Mouse (Mus musculus) lung, embryonic 15.5 days (tissue): ENCODE results near the gene Ndufv1. TPM values are rescaled to one million over a fixed set of nuclear protein-coding genes. Genes with fewer than 3 reads are reported as not detected.
"Not testable (repeated sequence)": the region's sequence is repeated elsewhere in the genome, so short reads cannot be mapped to it uniquely, and the experiment has no call there.

Experiments used
- ATAC-seq: fragments of 200-750 bp; cut with Nextera tagmentation; 2 replicates; pipeline ENCODE4 v1.8.0; 2017; ENCODE audit warnings: moderate number of reproducible peaks, borderline replicate concordance; ENCODE audit not compliant: low FRiP score, low TSS enrichment; ENCODE audit errors: extremely low read depth
- H3K27ac ChIP-seq: fragments of 300-500 bp; sonication (generic); 2 replicates; pipeline ENCODE4 v1.5.1; 2015; ENCODE audit warnings: moderate library complexity, mild to moderate bottlenecking, inconsistent platforms
- H3K27me3 ChIP-seq: fragments of 300-500 bp; sonication (generic); 2 replicates; pipeline ENCODE4 v1.6.1; 2015; ENCODE audit warnings: inconsistent platforms
- H3K36me3 ChIP-seq: fragments of 300-500 bp; sonication (generic); 2 replicates; pipeline ENCODE4 v1.6.1; 2015; ENCODE audit warnings: inconsistent platforms
- H3K4me1 ChIP-seq: fragments of 300-500 bp; sonication (generic); 2 replicates; pipeline ENCODE4 v1.6.1; 2015; ENCODE audit warnings: inconsistent platforms
- H3K4me2 ChIP-seq: fragments of 300-500 bp; sonication (generic); 2 replicates; pipeline ENCODE4 v1.6.1; 2015; ENCODE audit warnings: inconsistent platforms, mild to moderate bottlenecking, moderate library complexity
- H3K4me3 ChIP-seq: fragments of 300-500 bp; sonication (generic); 2 replicates; pipeline ENCODE4 v1.5.1; 2015; ENCODE audit warnings: mild to moderate bottlenecking, inconsistent platforms
- H3K9ac ChIP-seq: fragments of 300-500 bp; sonication (generic); 2 replicates; pipeline ENCODE4 v1.6.1; 2015; ENCODE audit warnings: inconsistent platforms
- H3K9me3 ChIP-seq: fragments of 300-500 bp; sonication (generic); 2 replicates; pipeline ENCODE4 v1.6.1; 2016; ENCODE audit warnings: inconsistent platforms
- WGBS: fragments of 180-500 bp; shearing (Covaris S2); methylation state at CpG from one replicate; pipeline ENCODE4 v1.1.7; 2015; 5-methylcytosine and 5-hydroxymethylcytosine counted together
- polyA plus RNA-seq: library from polyadenylated mRNA; unstranded; fragments of >200 nt; fragmentation: Nextera tagmentation; extraction: Ambion mirVana; gene quantifications from 2 replicates; pipeline ENCODE4 v1.2.1, GENCODE M21; 2015

Gene Ndufv1
- 191 and 199 TPM in 2 replicates for polyA plus RNA-seq

DNA sequence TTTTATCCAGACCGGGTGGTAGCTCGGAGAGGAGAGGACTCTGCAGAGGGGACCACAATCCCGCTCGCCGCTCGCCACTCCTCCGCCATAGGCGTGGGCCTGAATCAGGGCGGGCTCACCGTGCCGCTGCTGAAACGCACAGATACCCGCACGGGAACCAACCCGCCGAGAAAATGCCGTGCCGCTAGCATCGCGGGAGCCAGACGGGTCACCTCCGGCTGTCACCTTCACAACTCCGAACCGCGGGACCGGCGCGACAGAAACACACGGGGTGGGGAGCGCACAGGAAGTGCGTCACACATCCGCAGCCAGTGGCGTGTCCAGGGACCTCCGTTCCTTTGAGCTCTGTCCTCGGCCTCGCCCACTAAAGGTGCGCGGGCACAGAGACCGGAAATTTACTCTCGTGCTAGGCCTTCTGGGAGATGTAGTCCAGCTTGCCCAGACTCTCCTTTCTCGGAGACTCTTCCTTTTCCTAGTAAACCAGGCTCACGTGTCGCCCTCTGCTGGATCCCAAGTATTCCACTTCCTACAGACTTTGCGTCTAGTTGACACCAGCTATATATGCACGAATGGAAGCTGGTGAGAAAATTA lies at the start of gene Ndufv1:
Gene Ndufv1 (minus strand): TSS at position 375 of the 591 bp plus-strand sequence.
- Histone ChIP-seq H3K4me3 (peak within 1 kb of the TSS; percentile 62), H3K4me1 (peaks cover 11% of the 10 kb centered on the region), H3K27ac (peak within 1 kb of the TSS; percentile 21; the same call in 1 of the 2 replicates), H3K9me3 (no peaks in the 10 kb centered on the region), H3K36me3 (peaks cover 28% of the 10 kb centered on the region), H3K4me2 (peak within 1 kb of the TSS; percentile 65), H3K9ac (peak within 1 kb of the TSS; percentile 57), H3K27me3 (no peaks in the 10 kb centered on the region)
- under 1% methylated on average over 45 of the region's 45 CpGs for WGBS
- ATAC-seq, result peak; percentile 99

DNA sequence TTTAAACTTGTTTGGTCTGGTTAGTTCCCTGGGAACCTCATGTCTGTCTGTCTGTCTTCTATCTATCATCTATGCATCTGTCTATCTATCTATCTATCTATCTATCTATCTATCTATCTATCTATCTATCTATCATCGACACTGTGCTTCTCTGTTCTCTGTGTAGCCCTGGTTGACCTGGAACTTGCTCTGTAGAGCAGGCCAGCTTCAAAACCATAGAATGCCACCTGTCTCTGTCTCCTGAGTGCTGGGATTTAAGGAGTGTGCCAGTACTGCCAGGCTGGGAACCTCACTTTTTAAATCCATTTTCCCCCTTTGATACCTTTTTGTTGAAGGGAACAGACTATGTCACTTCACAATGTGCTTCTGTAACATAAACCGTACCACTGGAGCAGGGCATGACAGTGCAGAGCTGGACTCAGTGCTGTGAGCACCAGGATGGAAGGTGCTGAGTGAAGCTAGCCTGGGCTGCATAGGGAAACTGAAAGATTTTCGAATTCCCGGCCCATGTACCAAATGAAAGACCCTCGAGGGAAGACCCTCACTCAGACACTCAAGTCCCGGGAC lies 48.4 kb upstream of the Ndufv1 start:
- ATAC-seq, result no peak
- WGBS, result 88% methylated on average over 6 of the region's 6 CpGs
- H3K27ac ChIP-seq, result no peak overlapping the region

DNA sequence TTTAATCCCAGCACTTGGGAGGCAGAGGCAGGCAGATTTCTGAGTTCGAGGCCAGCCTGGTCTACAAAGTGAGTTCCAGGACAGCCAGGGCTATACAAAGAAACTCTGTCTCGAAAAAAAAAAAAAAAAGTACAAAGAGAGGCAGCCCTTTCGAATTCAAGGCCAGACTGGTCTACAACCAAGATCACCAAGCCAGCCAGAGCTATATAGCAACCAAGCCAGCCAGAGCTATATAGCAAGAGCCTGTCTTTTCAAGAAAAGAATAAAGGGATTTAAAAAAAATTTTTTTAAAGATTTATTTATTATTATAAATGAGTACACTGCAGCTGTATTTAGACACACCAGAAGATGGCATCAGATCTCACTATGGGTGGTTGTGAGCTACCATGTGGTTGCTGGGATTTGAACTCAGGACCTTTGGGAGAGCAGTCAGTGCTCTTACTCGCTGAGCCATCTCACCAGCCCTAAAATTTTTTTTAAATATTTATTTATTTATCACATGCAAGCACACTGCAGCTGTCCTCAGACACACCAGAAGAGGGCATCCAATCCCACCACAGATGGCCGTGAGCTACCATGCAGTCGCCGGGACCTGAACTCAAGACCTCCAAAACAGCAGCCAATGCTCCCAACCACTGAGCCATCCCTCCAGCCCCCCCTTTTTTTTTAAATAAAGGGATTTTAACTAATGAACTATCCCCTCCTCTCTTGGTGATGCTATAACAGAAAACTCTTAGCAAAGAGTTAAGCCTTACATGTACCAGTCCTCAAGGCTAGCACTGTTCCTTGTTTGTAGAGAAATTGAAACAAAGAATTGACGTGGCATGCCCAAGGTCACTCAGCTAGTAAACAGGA lies 47.7 kb upstream of the Ndufv1 start:
- H3K9me3 ChIP-seq, H3K27me3 ChIP-seq, H3K4me3 ChIP-seq, H3K27ac ChIP-seq, H3K9ac ChIP-seq, H3K4me2 ChIP-seq, ATAC-seq, H3K36me3 ChIP-seq, H3K4me1 ChIP-seq: not testable (repeated sequence)
- WGBS, result 82% methylated on average over 8 of the region's 8 CpGs

More for the DNA sequence above, 48.4 kb upstream of the Ndufv1 start:
- Histone ChIP-seq H3K4me3 (no peak overlapping the region), H3K4me2 (no peak overlapping the region), H3K9me3 (no peaks in the 10 kb centered on the region), H3K27me3 (peaks cover 4% of the 10 kb centered on the region; the same call in 1 of the 2 replicates), H3K9ac (no peak overlapping the region), H3K36me3 (no peaks in the 10 kb centered on the region), H3K4me1 (no peaks in the 10 kb centered on the region)

DNA sequence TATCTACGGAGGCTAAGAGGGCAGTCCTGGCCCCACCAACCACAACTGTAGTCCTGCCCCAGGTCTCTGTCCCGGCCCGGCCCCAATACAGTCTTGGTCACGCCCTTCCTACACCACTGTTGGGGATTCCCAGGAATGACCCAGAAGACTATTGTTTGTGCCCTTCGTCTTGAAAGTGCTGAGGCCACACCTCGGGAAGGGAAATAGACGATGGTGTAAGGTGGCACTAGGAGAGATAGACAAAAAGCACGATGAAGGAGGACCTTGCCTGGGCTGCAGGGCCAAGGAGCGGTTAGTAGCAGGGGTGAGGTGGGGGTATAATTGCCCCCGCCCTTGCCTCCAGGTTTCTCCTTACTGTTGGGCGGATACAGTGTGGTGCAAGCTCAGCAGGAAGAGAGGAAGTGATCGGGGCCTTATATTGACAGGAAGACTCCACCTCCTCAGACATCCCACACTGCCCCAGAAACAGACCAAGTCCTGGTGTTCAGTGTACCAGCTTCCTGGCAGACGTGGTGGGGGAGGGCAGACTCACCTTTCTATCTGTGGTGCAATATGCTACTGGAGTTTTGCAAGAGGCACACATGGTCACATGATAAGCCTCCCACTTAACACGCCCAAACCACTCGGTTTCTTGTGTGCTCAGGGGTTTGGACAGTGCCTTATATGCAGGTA lies 46.6 kb upstream of the Ndufv1 start, which contains the start of gene Gstp3:
Gene Gstp3 (minus strand): TSS at position 501 of the 672 bp plus-strand sequence.
- H3K4me2 ChIP-seq, result no peak within 1 kb of the TSS
- H3K27ac ChIP-seq, result no peak within 1 kb of the TSS
- H3K36me3 ChIP-seq, result no peaks in the 10 kb centered on the region
- no peak within 1 kb of the TSS for H3K9ac ChIP-seq
- ATAC-seq, result peak; percentile 39; the same call in 1 of the 2 replicates
- H3K9me3 ChIP-seq, result no peaks in the 10 kb centered on the region
- 63% methylated on average over 15 of the region's 15 CpGs for WGBS
- no peaks in the 10 kb centered on the region for H3K4me1 ChIP-seq
- no peak within 1 kb of the TSS for H3K4me3 ChIP-seq
- H3K27me3 ChIP-seq, result peaks cover 4% of the 10 kb centered on the region; the same call in 1 of the 2 replicates

DNA sequence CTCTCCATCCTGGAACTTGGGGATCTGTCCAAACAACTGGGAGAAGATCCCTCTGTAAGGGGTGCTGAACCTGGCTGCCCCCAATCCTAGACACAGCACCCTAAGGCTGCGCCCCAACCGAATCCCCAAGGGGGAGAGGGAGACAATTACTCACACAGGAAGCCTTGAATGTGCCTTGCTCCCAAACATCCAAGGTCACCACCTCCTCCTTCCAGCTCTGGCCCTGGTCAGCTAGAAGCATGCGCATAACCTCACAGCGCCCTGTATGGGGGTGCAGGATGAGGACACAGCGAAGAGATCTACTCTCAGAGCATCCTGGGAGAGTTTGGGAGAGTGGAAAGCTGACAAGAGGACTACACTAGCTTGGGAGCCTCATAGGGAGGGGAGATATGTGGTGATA lies 46.0 kb upstream of the Ndufv1 start:
- Histone ChIP-seq H3K9ac (no peak overlapping the region), H3K4me3 (no peak overlapping the region), H3K4me1 (no peaks in the 10 kb centered on the region), H3K9me3 (no peaks in the 10 kb centered on the region), H3K4me2 (no peak overlapping the region), H3K36me3 (no peaks in the 10 kb centered on the region), H3K27ac (no peak overlapping the region), H3K27me3 (peaks cover 4% of the 10 kb centered on the region; the same call in 1 of the 2 replicates)
- ATAC-seq, result no peak
- WGBS, result 85% methylated on average over 5 of the region's 5 CpGs

DNA sequence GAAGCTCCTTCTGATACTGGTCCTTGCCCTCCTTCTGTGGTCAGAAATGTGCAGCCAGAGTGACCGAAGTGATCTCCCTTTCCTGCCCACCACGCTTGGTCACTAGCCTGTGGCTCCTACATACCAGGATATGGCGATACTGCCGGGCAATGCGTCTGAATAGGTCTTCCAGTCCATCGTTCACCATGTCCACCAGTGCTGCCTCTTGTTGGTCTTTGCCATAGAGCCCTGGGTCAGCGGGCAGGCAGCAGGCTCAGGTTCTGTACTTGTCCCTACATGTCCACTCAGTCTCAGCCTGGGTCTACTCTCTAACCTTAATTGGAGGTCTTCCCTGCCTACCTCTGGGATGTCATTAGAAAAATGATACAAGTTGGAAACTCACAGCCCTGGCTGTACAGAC lies 45.4 kb upstream of the Ndufv1 start:
- no peak for ATAC-seq
- Histone ChIP-seq H3K4me2 (no peak overlapping the region), H3K27me3 (peaks cover 4% of the 10 kb centered on the region; the same call in 1 of the 2 replicates), H3K36me3 (no peaks in the 10 kb centered on the region), H3K9me3 (no peaks in the 10 kb centered on the region), H3K27ac (no peak overlapping the region), H3K4me1 (no peaks in the 10 kb centered on the region), H3K9ac (no peak overlapping the region), H3K4me3 (no peak overlapping the region)
- WGBS, result 93% methylated on average over 7 of the region's 7 CpGs

DNA sequence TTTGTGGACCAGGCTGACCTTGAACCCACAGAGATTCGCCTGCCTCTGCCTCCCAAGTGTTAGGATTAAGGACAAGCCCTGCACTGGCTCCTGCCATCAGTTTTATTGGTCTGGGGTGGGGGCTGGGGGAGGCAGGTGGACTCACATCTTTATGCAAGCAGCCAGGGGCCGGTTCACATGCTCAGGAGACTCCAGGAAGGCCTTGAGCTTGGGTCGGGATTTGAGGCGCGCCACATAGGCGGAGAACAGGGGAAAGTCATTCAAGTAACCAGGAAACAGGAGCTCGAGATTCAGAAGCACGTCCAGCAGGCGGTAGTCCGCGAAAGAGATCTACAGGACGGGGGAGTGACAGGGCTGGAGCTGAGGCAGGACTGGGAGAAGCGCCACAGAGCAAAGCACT lies 44.8 kb upstream of the Ndufv1 start:
- Histone ChIP-seq H3K27me3 (peaks cover 4% of the 10 kb centered on the region; the same call in 1 of the 2 replicates), H3K36me3 (no peaks in the 10 kb centered on the region), H3K4me3 (no peak overlapping the region), H3K9me3 (no peaks in the 10 kb centered on the region), H3K9ac (no peak overlapping the region), H3K27ac (no peak overlapping the region), H3K4me2 (no peak overlapping the region), H3K4me1 (no peaks in the 10 kb centered on the region)
- WGBS, result 80% methylated on average over 13 of the region's 13 CpGs
- ATAC-seq, result no peak

DNA sequence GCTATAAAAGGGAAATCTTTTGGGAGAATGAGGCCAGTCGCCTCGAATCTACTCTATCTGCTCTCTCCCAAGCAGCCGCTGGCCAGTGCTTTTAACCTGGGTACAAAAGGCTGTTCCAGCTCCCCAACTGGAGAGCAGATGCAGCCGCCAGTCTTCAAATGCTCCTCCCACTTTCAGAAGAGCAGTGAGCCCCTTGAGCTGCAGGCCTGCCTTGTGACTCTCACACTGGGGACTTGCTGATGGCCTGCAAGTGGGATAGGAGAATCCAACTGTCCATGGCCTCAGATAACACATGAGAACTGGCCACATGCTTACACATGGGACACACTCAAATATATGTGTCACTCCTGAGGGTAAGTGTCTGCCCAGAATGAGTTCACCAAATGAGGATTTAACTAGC lies 44.1 kb upstream of the Ndufv1 start:
- no peak overlapping the region for H3K9ac ChIP-seq

DNA sequence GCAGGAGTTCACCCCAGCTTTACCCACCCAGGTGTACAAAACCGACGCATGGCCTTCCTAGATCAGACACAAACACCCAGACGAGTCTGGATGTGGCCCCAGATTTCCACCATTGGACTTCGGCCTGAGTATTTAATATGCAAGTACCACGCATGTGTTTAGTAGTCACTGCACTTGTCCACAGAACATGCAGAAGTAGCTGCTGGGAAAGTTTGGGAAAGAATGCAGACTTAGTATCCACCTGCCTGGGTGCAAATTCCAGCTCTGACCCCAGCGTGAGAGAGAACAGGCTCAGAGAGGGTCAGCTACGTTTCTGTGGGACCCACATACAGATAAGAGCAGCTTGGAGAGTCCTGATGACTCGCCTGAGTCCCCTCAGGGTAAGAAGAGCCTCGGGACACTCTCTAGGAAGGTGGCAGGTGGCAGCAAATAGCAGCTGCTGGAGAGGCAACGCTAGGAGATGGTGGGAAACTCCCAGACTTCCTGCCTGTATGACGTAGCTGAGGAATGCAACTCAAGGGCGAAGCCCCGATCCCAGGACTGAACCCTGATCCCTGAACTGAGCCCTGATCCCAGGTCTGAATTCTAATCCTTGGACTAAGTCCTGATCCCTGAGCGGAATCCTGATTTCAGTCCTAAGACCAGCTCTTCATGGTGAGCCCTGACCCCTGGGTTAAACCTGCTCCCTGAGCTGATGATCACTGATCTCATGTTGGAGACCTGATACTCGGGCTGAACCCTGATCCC lies 43.5 kb upstream of the Ndufv1 start:
- Histone ChIP-seq H3K27me3 (peaks cover 4% of the 10 kb centered on the region; the same call in 1 of the 2 replicates), H3K36me3 (no peaks in the 10 kb centered on the region), H3K4me2 (no peak overlapping the region), H3K4me1 (no peaks in the 10 kb centered on the region), H3K4me3 (no peak overlapping the region), H3K9ac (no peak overlapping the region), H3K9me3 (no peaks in the 10 kb centered on the region), H3K27ac (no peak overlapping the region)
- WGBS, result 42% methylated on average over 15 of the region's 15 CpGs
- ATAC-seq, result no peak

More for the DNA sequence above, 44.1 kb upstream of the Ndufv1 start:
- Histone ChIP-seq H3K4me3 (no peak overlapping the region), H3K9me3 (no peaks in the 10 kb centered on the region), H3K27me3 (peaks cover 4% of the 10 kb centered on the region; the same call in 1 of the 2 replicates), H3K36me3 (no peaks in the 10 kb centered on the region), H3K27ac (no peak overlapping the region), H3K4me1 (no peaks in the 10 kb centered on the region), H3K4me2 (no peak overlapping the region)
- 44% methylated on average over 4 of the region's 4 CpGs for WGBS
- ATAC-seq, result no peak

DNA sequence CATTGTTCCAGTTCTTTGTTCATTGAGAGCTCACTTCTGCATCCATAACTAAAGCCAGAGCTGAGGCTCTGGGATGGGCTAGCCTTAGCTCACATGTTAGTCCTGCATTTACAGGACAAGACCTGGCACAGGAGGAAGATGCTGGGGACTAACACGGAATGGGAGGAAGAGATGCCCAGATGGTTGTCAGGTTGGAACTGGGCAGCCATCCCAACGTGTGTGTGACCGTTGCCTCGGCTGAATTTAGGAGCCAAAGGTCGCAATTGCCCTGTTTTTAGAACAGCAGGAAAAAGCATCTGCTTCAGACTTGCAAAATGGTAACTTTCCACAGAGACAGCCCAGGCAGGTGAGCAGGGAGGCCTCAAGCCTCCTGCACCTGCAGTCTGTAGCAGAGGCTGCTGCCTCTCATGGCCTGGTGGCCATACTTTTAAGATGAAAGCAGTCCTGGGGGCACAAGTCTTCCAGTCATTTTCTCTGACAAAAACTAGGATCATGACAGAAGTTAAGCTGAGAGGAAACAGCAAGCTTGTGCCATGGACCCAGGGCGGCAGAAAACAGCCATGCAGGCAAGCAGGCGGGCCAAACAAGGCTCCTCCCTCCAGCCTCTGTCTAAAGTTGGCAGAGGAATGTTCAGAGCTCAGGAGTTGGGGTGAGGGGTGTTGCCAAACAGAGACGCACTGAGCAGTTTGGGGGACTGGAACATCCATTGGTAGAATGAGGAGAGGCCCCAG lies 42.8 kb upstream of the Ndufv1 start:
- Histone ChIP-seq H3K4me3 (no peak overlapping the region), H3K27ac (no peak overlapping the region), H3K36me3 (no peaks in the 10 kb centered on the region), H3K27me3 (peaks cover 4% of the 10 kb centered on the region; the same call in 1 of the 2 replicates), H3K4me1 (no peaks in the 10 kb centered on the region), H3K9me3 (no peaks in the 10 kb centered on the region), H3K9ac (no peak overlapping the region), H3K4me2 (no peak overlapping the region)
- ATAC-seq, result no peak
- 61% methylated on average over 8 of the region's 8 CpGs for WGBS
